Mouse (Mus musculus): Measurements from ENCODE around the gene Mrrf.

DNA sequence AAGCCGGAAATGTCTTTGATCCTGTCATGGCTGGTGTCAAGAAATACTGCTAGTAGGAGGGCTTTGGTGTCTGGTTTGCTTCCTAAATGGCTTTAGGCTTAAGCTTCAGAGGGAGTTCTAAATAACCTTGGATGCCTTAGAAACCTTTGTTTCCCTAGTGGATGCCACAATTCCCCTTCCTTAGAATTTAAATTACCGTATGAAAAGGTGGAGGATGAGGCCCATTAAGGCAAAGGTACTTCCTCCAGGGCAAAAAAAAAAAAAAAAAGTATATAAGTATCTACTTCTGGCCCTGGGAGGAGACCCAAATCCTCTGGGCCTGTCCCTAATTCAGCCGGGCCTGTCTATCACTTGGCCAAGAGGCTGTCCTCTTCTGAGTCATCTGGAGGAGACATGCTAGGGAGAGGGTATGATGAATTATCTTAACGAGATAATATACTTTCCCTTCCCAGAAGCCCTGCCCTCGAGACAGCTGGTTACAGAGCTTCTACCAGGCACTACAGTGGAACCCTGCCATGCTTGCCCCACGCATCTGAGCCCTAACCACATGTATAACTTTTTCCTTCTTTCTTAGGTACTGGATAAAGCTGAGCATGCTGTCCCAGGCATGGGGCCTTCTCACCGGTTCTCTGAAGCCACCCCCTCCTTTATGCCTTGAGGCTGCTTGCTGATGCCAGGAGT, 86.1 kb downstream of the Mrrf start:
- no peak for TF ChIP-seq POLR2A (IDR thresholded peaks at IDR 0.05; ENCODE audit: insufficient read depth, low read depth, low read length)
- no peak for TF ChIP-seq CTCF (IDR thresholded peaks at IDR 0.05)
- TF ChIP-seq EP300 (IDR thresholded peaks at IDR 0.05; ENCODE audit: insufficient read depth, low read depth, low read length), result no peak
